Mouse (Mus musculus) neural tube, embryonic 14.5 days (tissue): ENCODE measurements around the gene Anp32a. TPM values are rescaled to one million over a fixed set of nuclear protein-coding genes. Genes with fewer than 3 reads are reported as not detected.

Experiments used
- ATAC-seq: fragments of 200-750 bp; cut with Nextera tagmentation; 2 replicates; pipeline ENCODE4 v1.8.0; 2017; ENCODE audit warnings: low read depth, mild to moderate bottlenecking, moderate TSS enrichment, moderate library complexity
- H3K27ac ChIP-seq: fragments of 300-500 bp; sonication (generic); 2 replicates; pipeline ENCODE4 v1.5.1; 2014; ENCODE audit warnings: low read depth, mild to moderate bottlenecking, control low read depth, low read length, moderate library complexity, mixed read lengths
- H3K27me3 ChIP-seq: fragments of 300-500 bp; sonication (generic); 2 replicates; pipeline ENCODE4 v1.6.1; 2014; ENCODE audit warnings: low read length; ENCODE audit not compliant: control insufficient read depth, insufficient read depth
- H3K36me3 ChIP-seq: fragments of 300-500 bp; sonication (generic); 2 replicates; pipeline ENCODE4 v1.6.1; 2014; ENCODE audit warnings: low read length, mixed read lengths; ENCODE audit not compliant: control insufficient read depth, insufficient read depth
- H3K4me1 ChIP-seq: fragments of 300-500 bp; sonication (generic); 2 replicates; pipeline ENCODE4 v1.6.1; 2014; ENCODE audit warnings: low read length; ENCODE audit not compliant: control insufficient read depth, insufficient read depth
- H3K4me2 ChIP-seq: fragments of 300-500 bp; sonication (generic); 2 replicates; pipeline ENCODE4 v1.6.1; 2014; ENCODE audit warnings: mild to moderate bottlenecking, low read depth, low read length, control low read depth
- H3K4me3 ChIP-seq: fragments of 300-500 bp; sonication (generic); 2 replicates; pipeline ENCODE4 v1.5.1; 2014; ENCODE audit warnings: low read depth, low read length, control low read depth, mixed read lengths
- H3K9ac ChIP-seq: fragments of 300-500 bp; sonication (generic); replicated peaks from 2 replicates; pipeline ENCODE4 v1.6.1; 2014; ENCODE audit warnings: low read depth, mild to moderate bottlenecking, control low read depth, low read length, mixed read lengths
- H3K9me3 ChIP-seq: fragments of 300-500 bp; sonication (generic); 2 replicates; pipeline ENCODE4 v1.6.1; 2016; ENCODE audit warnings: low read length; ENCODE audit not compliant: control insufficient read depth
- WGBS: fragments of 180-500 bp; shearing (Covaris S2); extraction: QIAGEN DNeasy Blood & Tissue Kit; methylation state at CpG from one replicate; pipeline ENCODE4 v1.1.7; 2014; 5-methylcytosine and 5-hydroxymethylcytosine counted together
- polyA plus RNA-seq: library from polyadenylated mRNA; unstranded; fragments of >200 nt; fragmentation: Nextera tagmentation; extraction: Ambion mirVana; gene quantifications from 2 replicates; pipeline ENCODE4 v1.2.1, GENCODE M21; 2014

The Anp32a gene
- polyA plus RNA-seq, 1 experiment from 2014 or later: 69.7 TPM

DNA sequence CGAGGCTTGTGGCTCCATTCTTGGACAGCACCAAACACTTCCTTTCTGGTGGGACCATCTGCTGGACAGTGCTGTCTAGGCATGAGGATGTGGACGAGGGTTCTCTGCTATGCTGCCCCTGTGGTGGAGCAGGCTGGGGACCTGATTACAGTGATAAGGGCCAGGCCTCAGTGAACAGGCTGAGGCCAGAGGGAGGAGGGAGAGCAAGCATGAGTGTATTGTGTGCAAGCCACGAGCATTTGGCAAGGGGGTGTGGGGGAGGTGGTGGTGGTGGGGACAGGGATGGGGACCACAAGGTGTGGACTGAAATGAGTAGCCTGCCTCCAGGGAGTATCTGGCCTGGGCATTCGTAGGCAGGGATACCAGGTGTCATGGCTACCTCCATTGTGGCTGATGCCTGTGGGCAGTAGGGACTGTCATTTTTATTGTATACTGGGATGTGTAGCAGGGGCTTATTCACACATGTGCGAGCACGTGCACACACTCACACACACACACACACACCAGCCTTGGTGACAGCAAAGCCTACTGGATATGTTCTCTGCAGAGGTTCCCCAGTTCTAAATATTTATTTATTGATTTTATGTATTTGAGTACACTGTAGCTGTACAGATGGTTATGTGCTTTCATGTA, 29.7 kb downstream of the Anp32a start:
- H3K4me1 ChIP-seq: peaks cover 30% of the 10 kb centered on the region
- H3K36me3 ChIP-seq: peaks cover 19% of the 10 kb centered on the region
- no peak for ATAC-seq
- no peaks in the 10 kb centered on the region for H3K27me3 ChIP-seq
- H3K9ac ChIP-seq: no peak overlapping the region
- H3K4me2 ChIP-seq: no peak overlapping the region
- H3K9me3 ChIP-seq: no peaks in the 10 kb centered on the region
- no peak overlapping the region for H3K4me3 ChIP-seq
- no peak overlapping the region for H3K27ac ChIP-seq
- 58% methylated on average over 6 of the region's 6 CpGs for WGBS

DNA sequence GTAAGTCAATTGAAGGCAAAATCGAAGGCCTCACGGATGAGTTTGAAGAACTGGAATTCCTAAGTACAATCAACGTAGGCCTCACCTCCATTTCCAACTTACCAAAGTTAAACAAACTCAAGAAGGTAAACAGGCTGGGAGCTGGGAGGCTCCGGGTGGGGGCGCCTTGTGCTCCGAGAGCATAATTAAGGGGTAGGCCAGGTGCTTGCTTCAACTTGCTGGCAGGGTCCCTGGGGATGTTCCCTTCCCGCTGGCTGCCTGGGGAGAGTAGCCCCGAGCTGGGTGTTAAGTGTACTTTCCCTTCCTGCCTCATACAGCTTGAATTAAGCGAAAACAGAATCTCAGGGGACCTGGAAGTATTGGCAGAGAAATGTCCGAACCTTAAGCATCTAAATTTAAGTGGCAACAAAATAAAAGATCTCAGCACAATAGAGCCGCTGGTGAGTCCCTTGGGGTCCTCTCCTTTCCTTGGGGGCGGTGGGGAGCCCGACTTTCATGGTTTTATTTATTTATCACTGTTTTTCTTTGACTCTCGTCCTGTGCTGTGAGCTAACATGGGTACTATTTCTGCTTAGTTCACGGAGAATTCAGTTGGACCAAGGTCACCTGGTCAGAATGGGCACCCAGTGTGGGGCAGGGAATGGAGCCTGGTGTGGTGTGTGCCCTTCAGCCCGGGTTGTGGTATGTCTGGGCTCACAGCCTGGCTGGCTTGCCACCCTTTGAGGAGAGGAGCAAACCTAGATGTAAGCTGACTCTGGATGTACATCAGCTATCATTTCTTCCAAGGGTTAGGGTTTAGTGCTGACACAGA, 30.9 kb downstream of the Anp32a start:
- H3K4me3 ChIP-seq: no peak overlapping the region
- H3K9ac ChIP-seq: no peak overlapping the region
- WGBS: 70% methylated on average over 16 of the region's 16 CpGs
- no peak overlapping the region for H3K27ac ChIP-seq
- no peaks in the 10 kb centered on the region for H3K27me3 ChIP-seq
- H3K36me3 ChIP-seq: peaks cover 27% of the 10 kb centered on the region
- no peaks in the 10 kb centered on the region for H3K9me3 ChIP-seq
- ATAC-seq: no peak
- peaks cover 21% of the 10 kb centered on the region for H3K4me1 ChIP-seq
- no peak overlapping the region for H3K4me2 ChIP-seq

DNA sequence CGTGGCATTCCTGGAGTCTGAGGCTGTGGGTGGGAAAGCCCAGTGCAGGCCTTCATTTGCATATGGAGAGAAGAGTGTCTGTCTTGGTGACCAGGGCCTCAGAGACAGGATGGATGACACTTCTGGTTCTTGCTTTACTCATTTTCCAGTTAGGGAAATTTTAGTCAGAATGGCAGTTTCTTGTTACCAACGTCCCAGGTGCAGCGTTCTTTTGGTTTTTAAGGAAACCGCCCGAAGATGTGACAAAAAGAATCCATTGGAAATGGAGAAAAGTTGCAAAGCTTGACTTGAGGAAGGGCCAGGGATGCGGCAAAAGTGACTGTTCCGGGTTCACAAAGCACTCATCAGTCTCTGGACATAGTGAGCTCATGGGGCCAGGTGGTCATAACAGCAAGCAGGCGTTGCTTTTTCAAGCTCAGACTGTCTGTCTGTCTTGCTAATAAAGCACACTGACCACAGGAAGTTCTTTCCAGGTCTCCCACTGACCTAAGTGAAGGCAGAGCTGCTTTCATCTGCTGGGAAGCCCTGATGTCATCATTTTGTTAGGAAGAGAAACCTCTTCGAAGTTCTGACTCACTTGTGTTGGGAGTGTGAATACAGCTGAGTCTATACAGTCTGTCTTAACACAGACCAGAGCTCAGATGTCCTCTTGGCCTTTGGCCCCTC, 31.6 kb downstream of the Anp32a start:
- Histone ChIP-seq H3K4me2 (no peak overlapping the region), H3K27ac (no peak overlapping the region)

DNA sequence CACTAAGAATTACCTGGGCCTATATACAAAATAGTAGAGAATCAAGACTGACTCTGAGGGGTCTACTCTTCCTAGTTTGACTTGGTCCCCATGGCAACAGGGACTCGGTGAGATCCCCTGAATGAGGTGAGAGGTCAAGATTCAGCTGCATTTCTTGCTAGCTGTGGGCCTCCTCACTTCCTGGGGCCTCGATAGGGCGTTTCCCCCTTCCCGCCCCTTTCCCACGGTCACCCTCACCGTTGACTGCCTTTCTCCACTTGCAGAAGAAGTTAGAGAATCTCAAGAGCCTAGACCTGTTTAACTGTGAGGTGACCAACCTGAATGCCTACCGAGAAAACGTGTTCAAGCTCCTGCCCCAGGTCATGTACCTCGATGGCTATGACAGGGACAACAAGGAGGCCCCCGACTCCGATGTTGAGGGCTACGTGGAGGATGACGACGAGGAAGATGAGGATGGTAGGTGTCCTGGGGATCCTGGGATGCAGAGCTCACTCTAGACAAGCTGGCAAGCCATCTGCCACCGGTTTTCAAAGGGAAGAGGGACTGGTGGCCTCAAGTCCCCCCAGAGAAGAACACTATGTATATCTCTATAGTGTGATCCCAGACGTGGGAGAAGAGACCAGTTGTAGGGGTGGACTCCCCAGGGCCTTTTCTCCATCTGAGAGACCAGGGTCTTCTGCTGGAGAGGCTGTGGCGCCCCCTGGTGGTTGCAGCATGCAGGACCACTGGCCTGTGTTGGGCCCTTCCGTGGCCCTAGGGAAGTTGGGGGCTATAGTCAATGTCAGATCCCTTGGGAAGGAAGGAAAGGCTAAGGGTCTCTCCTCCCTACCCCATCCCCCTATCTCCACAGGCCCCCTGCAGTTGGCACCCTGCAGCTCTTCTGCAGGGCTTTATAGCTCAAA, 32.4 kb downstream of the Anp32a start:
- no peak overlapping the region for H3K4me3 ChIP-seq
- H3K4me1 ChIP-seq: peaks cover 8% of the 10 kb centered on the region; the same call in 1 of the 2 replicates
- H3K9me3 ChIP-seq: no peaks in the 10 kb centered on the region
- WGBS: 60% methylated on average over 18 of the region's 18 CpGs
- peaks cover 34% of the 10 kb centered on the region for H3K36me3 ChIP-seq
- no peak overlapping the region for H3K9ac ChIP-seq
- no peak; the same call in 1 of the 2 replicates for ATAC-seq
- no peak overlapping the region for H3K4me2 ChIP-seq
- no peak overlapping the region for H3K27ac ChIP-seq
- H3K27me3 ChIP-seq: no peaks in the 10 kb centered on the region

More for the DNA sequence above, 31.6 kb downstream of the Anp32a start:
- H3K4me1 ChIP-seq: peaks cover 15% of the 10 kb centered on the region
- ATAC-seq: no peak
- 84% methylated on average over 9 of the region's 9 CpGs for WGBS
- H3K9me3 ChIP-seq: no peaks in the 10 kb centered on the region
- H3K36me3 ChIP-seq: peaks cover 31% of the 10 kb centered on the region
- H3K27me3 ChIP-seq: no peaks in the 10 kb centered on the region
- H3K4me3 ChIP-seq: no peak overlapping the region
- no peak overlapping the region for H3K9ac ChIP-seq

DNA sequence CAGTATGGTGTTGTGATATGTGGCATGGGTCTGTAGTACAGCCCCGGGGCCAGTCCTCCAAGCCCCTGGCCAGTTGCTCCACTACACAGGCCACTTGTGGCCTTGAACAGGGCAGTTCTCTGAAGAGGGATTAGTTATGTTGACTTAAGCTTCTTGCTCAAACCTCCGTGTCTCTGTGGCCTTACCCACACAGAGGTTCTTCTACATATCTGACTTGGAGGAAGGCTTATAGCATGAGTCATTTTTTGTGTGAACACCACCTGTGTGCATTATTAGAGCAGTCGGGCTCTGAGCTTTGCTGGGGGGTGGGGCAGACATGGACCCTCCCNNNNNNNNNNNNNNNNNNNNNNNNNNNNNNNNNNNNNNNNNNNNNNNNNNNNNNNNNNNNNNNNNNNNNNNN, 33.2 kb downstream of the Anp32a start:
- Histone ChIP-seq H3K4me1 (peaks cover 5% of the 10 kb centered on the region; the same call in 1 of the 2 replicates), H3K4me3 (no peak overlapping the region), H3K36me3 (peaks cover 35% of the 10 kb centered on the region), H3K9ac (no peak overlapping the region), H3K9me3 (no peaks in the 10 kb centered on the region), H3K4me2 (no peak overlapping the region), H3K27ac (no peak overlapping the region), H3K27me3 (no peaks in the 10 kb centered on the region)
- 90% methylated on average over 3 of the region's 3 CpGs for WGBS
- no peak for ATAC-seq

DNA sequence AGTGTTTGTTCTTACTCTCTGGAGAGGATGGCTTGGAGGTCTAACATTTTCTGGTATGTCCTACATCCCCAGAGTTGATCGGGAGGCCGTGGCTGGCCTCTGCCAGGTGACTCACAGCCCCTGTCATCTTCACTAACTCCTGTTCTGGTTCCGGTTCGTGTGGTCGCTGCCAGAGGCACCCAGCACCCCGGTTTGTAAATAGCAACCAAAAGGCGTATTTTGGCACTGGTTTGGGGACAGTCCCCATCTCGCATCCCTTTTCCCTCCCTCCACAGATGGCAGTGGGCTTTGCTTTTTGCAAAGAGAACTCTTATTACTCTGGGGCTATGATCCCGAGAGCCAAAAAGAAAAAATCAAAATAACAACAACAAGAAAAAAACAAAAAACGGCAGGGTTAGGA, 36.8 kb downstream of the Anp32a start:
- Histone ChIP-seq H3K27me3 (no peaks in the 10 kb centered on the region), H3K4me2 (no peak overlapping the region), H3K27ac (no peak overlapping the region), H3K9ac (no peak overlapping the region), H3K36me3 (peaks cover 39% of the 10 kb centered on the region), H3K4me1 (no peaks in the 10 kb centered on the region), H3K9me3 (no peaks in the 10 kb centered on the region), H3K4me3 (no peak overlapping the region)
- WGBS: 93% methylated on average over 10 of the region's 10 CpGs
- ATAC-seq: no peak

DNA sequence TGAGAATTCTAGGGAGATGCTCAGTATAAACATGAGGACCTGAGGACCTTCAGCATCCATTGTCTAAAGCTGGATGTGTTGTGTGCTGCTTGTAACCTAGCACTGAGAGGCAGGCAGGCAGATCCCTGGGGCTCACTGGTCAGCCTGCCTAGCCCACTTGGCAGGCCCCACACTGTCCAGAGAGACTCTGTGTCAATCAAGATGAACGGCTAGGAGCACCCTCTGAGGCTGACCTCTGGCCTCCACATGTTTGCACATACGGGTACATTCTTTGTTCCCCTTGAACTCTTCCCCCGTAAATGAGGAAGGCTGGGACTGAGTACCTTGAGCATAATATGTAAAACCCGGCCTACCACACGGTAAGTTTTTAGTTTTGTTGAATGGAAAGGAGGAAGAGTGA, 39.3 kb downstream of the Anp32a start:
- no peak for ATAC-seq
- 55% methylated on average over 5 of the region's 5 CpGs for WGBS

DNA sequence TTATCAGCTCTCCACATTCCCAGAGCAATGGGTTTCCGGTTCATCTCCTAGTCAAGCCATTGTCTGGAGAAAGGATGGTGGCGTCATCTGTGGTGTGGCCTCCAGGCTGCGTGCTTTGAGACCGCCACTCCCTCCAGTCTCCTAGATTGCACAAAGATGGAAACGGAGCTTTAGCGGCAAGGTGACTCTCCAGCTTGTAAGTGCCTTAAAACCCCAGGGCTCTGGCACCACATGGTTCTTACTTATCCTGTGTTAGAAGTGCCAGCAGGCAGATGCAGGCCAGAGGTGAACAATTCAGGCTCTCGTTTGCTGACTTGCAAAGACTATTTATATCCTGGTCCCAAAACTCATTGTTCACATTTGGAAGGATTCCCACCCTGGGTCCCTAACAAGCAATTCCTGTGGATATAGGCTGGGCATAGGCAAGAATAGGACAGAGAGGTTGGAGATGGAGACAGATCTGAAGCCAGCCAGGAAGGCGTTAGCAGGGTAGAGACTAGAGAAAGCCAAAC, 40.4 kb downstream of the Anp32a start:
- Histone ChIP-seq H3K4me3 (no peak overlapping the region), H3K27me3 (no peaks in the 10 kb centered on the region), H3K4me2 (no peak overlapping the region), H3K4me1 (no peaks in the 10 kb centered on the region), H3K9me3 (no peaks in the 10 kb centered on the region), H3K36me3 (peaks cover 14% of the 10 kb centered on the region), H3K9ac (no peak overlapping the region), H3K27ac (no peak overlapping the region)
- WGBS: 63% methylated on average over 8 of the region's 8 CpGs
- no peak for ATAC-seq

More for the DNA sequence above, 39.3 kb downstream of the Anp32a start:
- H3K27me3 ChIP-seq: no peaks in the 10 kb centered on the region
- no peak overlapping the region for H3K27ac ChIP-seq
- H3K4me1 ChIP-seq: no peaks in the 10 kb centered on the region
- no peaks in the 10 kb centered on the region for H3K9me3 ChIP-seq
- H3K36me3 ChIP-seq: peaks cover 25% of the 10 kb centered on the region
- no peak overlapping the region for H3K4me2 ChIP-seq
- no peak overlapping the region for H3K4me3 ChIP-seq
- H3K9ac ChIP-seq: no peak overlapping the region
